Mouse (Mus musculus): ENCODE measurements around the gene Gna13.

- TF ChIP-seq CTCF (IDR thresholded peaks at IDR 0.05; ENCODE audit: low read depth) (no peak), EP300 (IDR thresholded peaks at IDR 0.05; ENCODE audit: low read depth) (no peak)
These were observed 15.4 kb downstream of the Gna13 start for GRCm38 (mm10) chr11:109378051-109378450.
